Mouse (Mus musculus) cerebellum, adult 2 months (tissue): ENCODE results near the gene Trib2.

Experiments
- CTCF ChIP-seq: fragments of 200-500 bp; IDR thresholded peaks from 2 replicates; pipeline ENCODE4 v1.5.1; 2011; ENCODE audit warnings: low read depth, mild to moderate bottlenecking, control low read depth, low read length, moderate library complexity, borderline replicate concordance; ENCODE audit not compliant: insufficient read depth
- POLR2A ChIP-seq: fragments of 200-500 bp; IDR thresholded peaks from 2 replicates; pipeline ENCODE4 v1.6.1; 2011; ENCODE audit warnings: low read length, control low read depth, borderline replicate concordance; ENCODE audit not compliant: insufficient read depth

- TF ChIP-seq POLR2A: no peak
- TF ChIP-seq CTCF: no peak
Measured at GRCm38 (mm10) chr12:15830750-15831149, 14.0 kb upstream of the Trib2 start.
